Mouse (Mus musculus) thymus, postnatal 4 days (tissue): ENCODE measurements around the gene Prkar1b.

Experiments used
- DNase-seq: peaks from one replicate; pipeline ENCODE4 v3.0.0; 2021

Gene Prkar1b

DNA sequence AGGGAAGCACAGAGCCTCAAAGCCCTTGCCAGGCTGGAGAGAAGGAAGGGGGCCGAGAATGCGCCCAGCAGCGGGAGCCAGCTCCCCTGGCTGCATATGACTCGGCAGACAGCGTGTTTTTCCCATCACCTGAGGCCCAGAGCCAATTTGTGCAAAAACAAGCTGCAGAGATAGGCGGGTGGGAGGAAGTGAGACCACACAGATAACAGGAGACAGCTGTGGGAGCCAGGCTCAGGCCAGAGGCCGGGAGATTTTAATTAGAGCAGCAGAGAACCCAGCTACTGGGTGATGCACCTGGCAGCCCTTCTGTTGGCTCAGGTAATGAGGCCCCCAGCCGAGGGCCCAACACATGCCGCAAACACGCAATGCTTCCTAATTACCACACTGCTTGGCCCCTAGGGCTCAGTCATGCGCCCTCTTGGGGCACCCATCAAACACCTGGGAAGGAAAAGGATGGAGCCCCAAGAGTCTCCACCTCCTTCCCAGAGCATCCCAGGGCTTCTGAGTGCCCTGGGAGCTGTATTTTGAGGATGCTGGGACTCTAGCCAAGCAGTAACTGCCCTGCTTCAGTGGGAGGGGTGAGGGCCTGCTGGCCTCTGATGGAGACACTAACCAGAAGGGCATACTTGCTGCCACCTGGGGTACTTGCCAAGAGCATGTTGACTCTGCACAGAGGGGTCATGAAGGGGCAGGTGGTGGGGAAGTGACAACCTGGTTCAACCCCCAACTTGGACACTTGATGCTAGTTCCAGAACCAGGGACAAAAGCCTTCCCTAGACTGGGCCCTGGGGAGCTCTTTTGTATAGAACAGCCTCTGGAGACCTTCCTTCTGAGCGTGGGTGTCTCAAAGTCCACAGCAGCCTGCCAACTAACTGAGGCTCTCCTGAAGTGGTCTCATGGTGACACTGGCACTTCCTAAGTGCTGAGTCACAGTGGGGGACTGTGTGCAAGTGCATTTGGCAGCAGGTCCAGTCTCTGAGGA lies 50.5 kb downstream of the Prkar1b start:
- peak; percentile 22 for DNase-seq

DNA sequence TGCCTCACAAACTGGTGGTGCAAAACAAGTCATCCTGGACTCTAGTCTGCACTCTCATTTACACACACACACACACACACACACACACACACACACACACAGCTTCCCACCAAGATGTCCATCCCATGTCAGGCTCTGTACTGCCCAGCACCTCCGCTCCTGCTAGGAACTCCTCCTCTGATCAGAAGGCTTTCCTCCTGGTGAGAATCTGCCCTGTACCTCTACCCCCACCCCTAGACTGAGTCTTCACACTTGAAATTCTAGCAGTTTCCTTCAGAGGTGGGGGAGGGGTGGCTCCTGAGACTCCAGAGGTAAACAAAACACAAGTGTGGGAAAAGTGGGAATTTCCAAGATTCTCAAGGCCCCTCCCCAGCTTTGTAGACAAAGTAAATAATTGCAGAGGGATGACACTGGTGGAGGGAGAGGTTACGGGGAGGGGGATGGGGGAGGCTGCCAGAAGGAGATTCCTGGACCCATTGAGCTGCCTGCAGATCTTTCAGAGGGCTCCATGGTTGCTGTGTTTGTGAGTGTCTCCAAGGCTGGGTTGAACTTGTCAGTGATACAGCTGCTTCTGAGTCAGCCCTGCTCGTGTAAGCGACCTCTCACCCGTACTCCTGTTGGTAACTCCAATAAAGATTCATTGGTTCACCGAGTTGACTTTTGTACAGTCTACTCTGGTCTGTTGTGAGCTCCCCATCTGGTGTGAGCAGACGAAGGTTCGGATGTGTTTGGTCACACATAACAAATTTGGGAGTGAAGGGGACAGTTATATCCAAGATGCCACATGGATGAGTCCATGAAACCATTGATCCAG lies 54.3 kb downstream of the Prkar1b start:
- DNase-seq = no peak

DNA sequence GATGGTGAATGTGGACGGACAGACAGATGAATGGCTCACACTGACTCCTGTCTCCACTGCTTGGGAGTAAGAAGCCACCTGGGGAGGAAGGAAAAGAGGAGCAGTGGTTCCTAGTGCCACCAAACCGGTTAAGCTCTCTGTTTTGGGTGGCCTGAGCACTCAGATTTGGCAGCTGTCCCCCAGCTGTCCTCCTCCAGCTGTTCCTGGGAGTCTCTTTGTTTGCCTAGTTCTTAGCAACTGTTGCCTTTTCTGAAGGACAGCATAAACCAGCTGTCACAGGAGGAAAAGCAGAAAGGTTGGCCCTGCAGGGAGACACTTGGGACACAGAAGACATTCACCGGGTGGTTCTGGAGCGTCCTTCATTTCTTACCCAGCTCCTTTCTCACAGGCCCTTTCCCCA lies 56.3 kb downstream of the Prkar1b start:
- no peak for DNase-seq

GRCm38 (mm10) chr5:139091713-139092112 lies 58.1 kb downstream of the Prkar1b start:
- DNase-seq = no peak

- DNase-seq = no peak
These were observed 59.6 kb downstream of the Prkar1b start for GRCm38 (mm10) chr5:139090162-139090561.

DNA sequence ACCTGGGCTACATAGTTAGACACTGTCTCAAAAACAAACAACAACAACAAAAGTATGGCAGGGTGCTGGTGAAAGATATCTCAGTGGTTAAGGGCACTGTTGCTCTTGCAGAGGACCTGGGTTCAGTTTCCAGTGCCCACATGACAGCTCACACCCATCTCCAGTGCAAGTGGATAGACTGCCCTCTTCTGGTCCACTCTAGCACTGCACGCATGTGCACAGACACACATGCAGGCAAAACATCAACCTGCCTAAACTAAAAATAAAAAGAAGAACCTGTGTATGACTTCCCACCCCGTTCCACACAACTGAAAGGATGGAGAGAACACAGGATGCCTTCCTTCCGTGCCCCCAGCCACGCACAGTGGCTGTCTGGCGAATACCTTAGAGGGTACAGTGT lies 61.6 kb downstream of the Prkar1b start:
- DNase-seq = peak; percentile 54

GRCm38 (mm10) chr5:139084831-139085519 lies 64.8 kb downstream of the Prkar1b start:
- DNase-seq = peak; percentile 50

GRCm38 (mm10) chr5:139084302-139084701 lies 65.5 kb downstream of the Prkar1b start:
- DNase-seq = no peak

DNA sequence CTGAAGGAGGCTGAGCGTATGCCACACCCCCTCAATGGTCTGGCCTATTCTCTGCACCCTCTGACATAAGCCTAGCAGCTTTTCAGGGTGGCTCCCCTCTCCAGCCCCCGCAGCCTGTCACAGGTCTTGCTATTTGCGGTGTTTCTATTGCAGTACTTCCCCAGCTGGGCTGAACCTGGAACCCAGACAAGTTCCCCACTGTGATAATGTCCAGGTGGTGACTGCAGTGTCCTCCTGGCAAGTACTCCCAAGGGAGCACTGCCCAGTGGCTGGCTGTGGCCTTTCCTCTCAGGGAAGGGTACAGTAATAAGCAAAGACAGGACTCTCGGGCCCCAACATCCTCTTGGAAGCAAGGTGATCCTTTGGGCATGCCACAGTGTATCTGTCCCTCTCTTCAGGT lies 66.0 kb downstream of the Prkar1b start:
- no peak for DNase-seq

- DNase-seq = no peak
These were observed 68.4 kb downstream of the Prkar1b start for GRCm38 (mm10) chr5:139081370-139081769.

DNA sequence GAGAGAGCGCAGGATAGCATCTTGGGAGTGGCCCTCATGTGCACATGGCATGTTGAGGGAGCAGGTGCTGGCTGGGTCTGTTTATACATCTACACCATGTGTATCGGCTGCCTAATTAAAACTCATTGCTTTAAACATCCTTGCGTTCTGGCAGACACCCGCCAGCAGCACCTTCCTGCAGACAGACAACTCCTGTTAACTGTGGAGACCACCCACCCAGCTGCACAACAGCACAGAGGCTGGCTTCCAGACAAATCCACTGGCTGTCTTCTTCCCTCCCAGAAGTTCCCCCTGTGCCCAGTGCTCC lies 71.7 kb downstream of the Prkar1b start:
- no peak for DNase-seq

- no peak for DNase-seq
These were observed 72.3 kb downstream of the Prkar1b start for GRCm38 (mm10) chr5:139077311-139078155.

GRCm38 (mm10) chr5:139076450-139076849 lies 73.4 kb downstream of the Prkar1b start:
- DNase-seq = no peak

DNA sequence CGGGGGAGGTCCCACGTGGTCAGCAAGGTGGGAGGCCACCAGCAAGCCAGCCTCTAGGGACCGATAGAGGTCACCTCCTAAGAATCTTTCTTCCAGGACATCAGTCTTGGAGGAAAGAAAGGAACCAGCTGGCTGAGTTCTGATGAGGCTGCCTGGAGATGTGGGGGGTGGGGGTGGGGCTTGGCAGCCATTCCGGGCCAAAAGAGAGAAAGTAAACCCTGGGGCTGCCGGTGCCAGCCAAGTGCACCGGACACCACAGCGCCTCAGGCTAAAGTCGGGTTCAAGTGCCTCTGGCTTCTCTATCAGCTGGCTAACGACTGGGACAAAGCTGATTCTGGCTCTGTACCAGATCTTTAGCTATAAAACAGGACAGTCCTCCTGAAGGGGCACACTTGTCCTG lies 74.0 kb downstream of the Prkar1b start:
- no peak for DNase-seq

- DNase-seq = peak; percentile 81
These were observed 74.7 kb downstream of the Prkar1b start for GRCm38 (mm10) chr5:139075125-139075524.

DNA sequence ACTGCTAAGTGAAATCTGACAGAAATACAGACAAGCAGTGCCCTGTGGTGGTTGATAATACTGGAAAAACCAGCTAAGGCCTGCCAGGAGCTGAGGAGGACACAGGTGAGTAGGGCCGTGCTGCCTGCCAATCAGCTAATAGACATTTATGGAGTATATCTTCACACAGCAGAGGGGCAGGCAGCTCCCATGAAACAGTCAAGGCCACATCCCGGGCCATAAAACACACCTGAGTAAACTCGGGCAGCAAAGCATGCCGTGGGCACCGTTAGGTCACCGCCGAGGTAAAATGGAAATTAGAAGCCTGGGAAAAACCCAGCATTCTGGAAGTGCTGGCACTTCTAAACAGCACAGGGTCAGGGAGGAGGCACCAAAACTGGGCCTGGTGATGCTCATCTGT lies 75.8 kb downstream of the Prkar1b start:
- no peak for DNase-seq

- DNase-seq = no peak
These were observed 76.9 kb downstream of the Prkar1b start for GRCm38 (mm10) chr5:139072866-139073265.

GRCm38 (mm10) chr5:139066861-139067614 lies 82.8 kb downstream of the Prkar1b start:
- no peak for DNase-seq

GRCm38 (mm10) chr5:139064611-139065010 lies 85.2 kb downstream of the Prkar1b start:
- DNase-seq = peak; percentile 26

DNA sequence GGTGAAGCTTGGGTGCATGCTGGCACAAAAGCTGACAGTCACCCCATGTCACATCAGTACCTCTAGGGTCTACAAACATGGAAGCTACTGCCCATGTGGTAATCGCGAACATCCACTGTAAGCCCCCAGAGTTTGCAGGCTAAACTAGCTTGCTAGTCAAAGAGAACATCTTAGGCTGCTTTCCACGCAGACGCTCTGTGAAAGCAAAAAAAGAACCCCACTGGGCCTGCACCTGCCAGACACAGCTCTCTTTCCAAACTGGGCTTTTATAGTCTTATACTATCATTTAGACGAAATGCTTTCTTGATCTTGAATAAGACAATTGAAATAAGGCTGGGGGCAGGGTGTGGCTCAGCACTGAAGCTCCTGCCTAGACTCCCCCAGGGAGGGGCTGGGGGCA lies 88.1 kb downstream of the Prkar1b start:
- DNase-seq = no peak

DNA sequence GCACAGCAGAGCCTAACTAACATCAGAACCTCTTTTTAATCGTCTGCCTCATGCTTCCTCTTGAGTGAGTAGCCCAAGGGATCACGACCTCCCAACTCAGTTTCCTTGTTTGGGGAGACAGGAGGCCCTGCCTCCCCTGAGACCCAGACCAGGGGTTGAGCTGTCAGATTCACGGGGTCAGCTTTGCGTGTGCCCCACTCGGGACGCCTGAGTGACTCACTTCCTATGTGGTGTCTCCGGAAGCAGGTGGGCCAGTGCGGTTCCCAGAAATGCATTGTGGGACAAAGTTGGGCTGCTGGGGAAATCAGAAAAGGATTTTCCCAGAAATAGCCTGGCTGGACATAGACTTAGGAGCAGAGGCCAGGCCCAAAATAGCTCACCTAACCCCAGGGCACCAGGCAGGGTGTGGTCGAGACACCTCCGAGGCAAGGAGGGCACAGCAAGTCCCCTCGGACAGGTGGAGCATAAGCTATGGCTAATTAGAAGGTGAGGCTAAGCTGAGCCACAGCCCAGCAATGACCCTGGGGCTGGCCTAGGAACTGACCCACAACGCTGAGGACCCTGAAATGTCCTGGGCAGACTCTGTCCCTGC lies 89.2 kb downstream of the Prkar1b start:
- DNase-seq = no peak
